Mouse (Mus musculus): ENCODE data around the gene Zfp871. TPM values are rescaled to one million over a fixed set of nuclear protein-coding genes. Genes with fewer than 3 reads are reported as not detected.

Zfp871 gene
- 60.8 and 65.5 TPM in 2 replicates for polyA plus RNA-seq (2014; fragmentation: Nextera tagmentation; extraction: Ambion mirVana)

DNA sequence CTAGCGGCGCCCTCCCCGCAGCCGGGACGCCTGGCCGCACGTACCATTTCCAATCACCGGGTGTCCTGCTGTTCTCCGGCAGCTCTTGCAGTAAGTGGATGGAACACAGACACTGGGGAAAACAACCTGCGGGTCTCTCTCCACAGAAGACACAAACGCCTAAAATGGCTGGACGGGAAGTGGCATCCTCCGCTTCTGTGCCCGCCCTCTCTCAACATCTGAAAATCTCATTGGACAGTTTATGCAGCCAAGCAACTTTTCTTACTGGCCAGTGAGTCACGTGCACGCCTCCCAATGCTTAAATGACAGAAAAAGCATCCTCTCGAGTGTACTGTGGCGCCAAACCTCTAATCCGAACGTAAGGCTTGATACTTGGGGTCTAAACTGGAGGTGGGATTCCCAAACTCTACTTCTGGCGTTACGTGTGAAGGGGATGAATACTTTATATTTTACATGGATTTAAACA lies at the start of gene Zfp871:
TSS of gene Zfp871 (minus strand) at position 194 of the 466 bp plus-strand sequence.
- Histone ChIP-seq H3K27ac (peak within 1 kb of the TSS; percentile 95), H3K36me3 (replicated peaks; ENCODE audit: control insufficient read depth, insufficient read depth) (peaks cover 29% of the 10 kb centered on the region), H3K4me2 (replicated peaks) (peak within 1 kb of the TSS; percentile 79), H3K4me1 (replicated peaks; ENCODE audit: control insufficient read depth, insufficient read depth, low read length) (peaks cover 23% of the 10 kb centered on the region), H3K9ac (peak within 1 kb of the TSS; percentile 86), H3K4me3 (replicated peaks; ENCODE audit: low read length) (peak within 1 kb of the TSS; percentile 73), H3K27me3 (ENCODE audit: control insufficient read depth, insufficient read depth, low read length) (no peaks in the 10 kb centered on the region), H3K9me3 (ENCODE audit: control insufficient read depth, low read length) (no peaks in the 10 kb centered on the region)
- under 1% methylated on average over 22 of the region's 22 CpGs for WGBS
- DNase-seq (ENCODE audit: low spot score) (peak; percentile 93), ATAC-seq (ENCODE audit: low FRiP score) (peak; percentile 98)

DNA sequence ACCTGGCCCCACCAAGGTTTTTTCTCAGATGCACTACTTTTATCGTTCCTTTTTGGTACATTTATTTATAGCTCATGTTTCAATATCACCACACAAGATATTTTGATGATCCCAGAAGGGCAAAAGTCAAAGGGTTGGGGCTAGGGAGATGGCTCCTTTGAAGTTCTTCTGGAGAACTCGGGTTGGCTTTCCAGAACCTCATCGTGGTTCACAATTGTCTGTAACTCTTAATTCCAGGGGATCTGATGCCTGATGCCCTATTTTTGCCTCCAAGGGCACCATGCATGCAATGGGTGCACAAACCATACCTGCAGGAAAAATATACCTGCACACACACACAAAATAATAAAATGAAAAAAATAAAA lies 42.3 kb upstream of the Zfp871 start:
- no peak overlapping the region for H3K27ac ChIP-seq
- H3K27me3 ChIP-seq (ENCODE audit: control insufficient read depth, insufficient read depth, low read length): no peaks in the 10 kb centered on the region
- peaks cover 13% of the 10 kb centered on the region for H3K36me3 ChIP-seq (replicated peaks; ENCODE audit: control insufficient read depth, insufficient read depth)
- no peaks in the 10 kb centered on the region for H3K9me3 ChIP-seq (ENCODE audit: control insufficient read depth, low read length)
- 33% methylated on average over 3 of the region's 3 CpGs for WGBS
- peaks cover 8% of the 10 kb centered on the region; the same call in 1 of the 2 replicates for H3K4me1 ChIP-seq (replicated peaks; ENCODE audit: control insufficient read depth, insufficient read depth, low read length)
- ATAC-seq (ENCODE audit: low FRiP score) (no peak), DNase-seq (ENCODE audit: low spot score) (no peak)
- H3K4me2 ChIP-seq (replicated peaks): peak overlapping the region; percentile 95
- no peak overlapping the region for H3K9ac ChIP-seq
- peak overlapping the region; percentile 73 for H3K4me3 ChIP-seq (replicated peaks; ENCODE audit: low read length)

- Histone ChIP-seq H3K9ac (peak within 1 kb of the TSS; percentile 90), H3K27ac (peak within 1 kb of the TSS; percentile 78), H3K4me1 (replicated peaks; ENCODE audit: control insufficient read depth, insufficient read depth, low read length) (peaks cover 8% of the 10 kb centered on the region; the same call in 1 of the 2 replicates), H3K36me3 (replicated peaks; ENCODE audit: control insufficient read depth, insufficient read depth) (peaks cover 19% of the 10 kb centered on the region), H3K4me2 (replicated peaks) (peak within 1 kb of the TSS; percentile 95), H3K9me3 (ENCODE audit: control insufficient read depth, low read length) (no peaks in the 10 kb centered on the region), H3K4me3 (replicated peaks; ENCODE audit: low read length) (peak within 1 kb of the TSS; percentile 73), H3K27me3 (ENCODE audit: control insufficient read depth, insufficient read depth, low read length) (no peaks in the 10 kb centered on the region)
- ATAC-seq (ENCODE audit: low FRiP score): peak; percentile 99
- 2% methylated on average over 35 of the region's 35 CpGs for WGBS
- peak; percentile 90 for DNase-seq (ENCODE audit: low spot score)
These were observed 41.7 kb upstream of the Zfp871 start, which contains the start of gene Zfp799 for GRCm38 (mm10) chr17:32829540-32830417. Zfp799 (minus strand) TSS chr17:32830261.

DNA sequence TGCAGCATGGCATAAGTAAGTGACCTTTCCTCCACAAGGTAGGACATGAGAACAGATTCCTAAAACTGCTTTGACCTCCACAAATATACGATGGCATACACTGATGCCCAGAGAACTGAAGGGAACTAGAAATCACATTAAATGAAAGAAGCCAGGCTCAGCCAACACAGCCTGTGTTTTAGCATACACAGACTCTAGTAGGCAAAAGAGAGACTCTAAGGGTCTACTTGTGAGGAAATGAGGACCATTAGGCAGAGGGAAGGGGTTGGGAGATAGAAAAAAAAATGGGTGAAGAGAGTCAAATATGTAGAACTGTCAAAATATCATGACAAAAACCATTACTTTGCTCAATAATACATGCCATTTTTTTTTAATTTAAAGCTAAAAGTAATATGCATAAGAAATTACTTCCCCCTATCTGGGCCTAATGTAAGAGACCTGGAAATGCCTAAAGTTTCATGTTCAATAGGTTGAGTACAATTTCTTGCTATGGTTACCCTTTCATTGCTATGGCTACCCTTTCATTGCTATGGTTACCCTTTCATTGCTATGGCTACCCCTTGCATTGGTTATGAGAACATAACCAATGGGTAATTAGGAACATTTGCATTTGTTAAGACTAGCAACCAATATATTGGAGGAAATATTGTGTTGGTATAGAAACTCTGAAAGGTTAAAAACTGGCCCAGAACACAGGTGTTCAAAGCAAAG lies 28.1 kb upstream of the Zfp871 start:
- H3K4me3 ChIP-seq (replicated peaks; ENCODE audit: low read length): no peak overlapping the region
- WGBS: 83% methylated on average over 1 of the region's 1 CpGs
- H3K36me3 ChIP-seq (replicated peaks; ENCODE audit: control insufficient read depth, insufficient read depth): peaks cover 54% of the 10 kb centered on the region
- H3K27ac ChIP-seq: peak overlapping the region; percentile 38; the same call in 1 of the 2 replicates
- ATAC-seq (ENCODE audit: low FRiP score) (no peak; the same call in 1 of the 2 replicates), DNase-seq (ENCODE audit: low spot score) (peak; percentile 52)
- H3K9me3 ChIP-seq (ENCODE audit: control insufficient read depth, low read length): no peaks in the 10 kb centered on the region
- no peak overlapping the region for H3K4me2 ChIP-seq (replicated peaks)
- no peak overlapping the region for H3K9ac ChIP-seq
- no peaks in the 10 kb centered on the region for H3K27me3 ChIP-seq (ENCODE audit: control insufficient read depth, insufficient read depth, low read length)
- H3K4me1 ChIP-seq (replicated peaks; ENCODE audit: control insufficient read depth, insufficient read depth, low read length): 0 out of 2 replicates have a peak, but pooled peaks cover 2% of the 10 kb centered on the region

DNA sequence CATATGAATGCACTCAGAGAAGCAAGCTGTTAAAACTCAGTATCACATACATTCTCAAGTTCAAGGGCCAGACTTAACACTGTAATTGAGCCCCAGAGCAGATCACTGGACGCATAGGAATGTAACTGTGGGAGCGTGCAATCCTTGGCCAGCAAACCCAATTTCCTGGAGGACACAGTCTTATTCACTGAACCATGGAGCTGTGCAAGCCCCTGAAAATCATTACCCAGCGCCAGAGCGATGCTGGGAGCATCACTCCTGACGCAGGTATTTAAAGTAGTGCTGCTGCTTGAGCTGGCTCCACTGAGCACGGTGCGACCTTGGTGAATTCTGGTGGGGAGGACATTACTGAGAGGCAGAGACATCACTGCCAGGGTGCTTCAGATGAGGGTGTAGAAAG lies 26.0 kb upstream of the Zfp871 start:
- no peak overlapping the region for H3K9ac ChIP-seq

DNA sequence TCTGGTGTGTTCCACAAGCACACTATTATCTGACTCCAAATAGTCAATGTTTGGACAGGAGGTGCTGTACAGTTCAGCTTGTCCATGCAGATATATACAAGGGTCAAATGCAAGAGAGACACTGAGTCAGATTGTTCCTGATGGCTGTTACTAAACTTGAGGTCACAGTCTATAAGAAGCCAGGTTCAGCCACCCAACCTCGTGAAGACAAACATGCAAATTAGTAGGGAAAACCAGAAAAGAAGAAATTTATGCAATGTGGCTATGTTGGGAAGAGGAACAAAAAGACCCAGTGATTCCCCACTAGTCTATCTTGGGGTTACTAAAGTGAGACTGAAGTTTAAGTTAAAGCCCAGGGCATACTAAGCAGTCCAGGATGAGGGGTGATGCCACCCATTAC lies 22.6 kb upstream of the Zfp871 start:
- 15% methylated on average over 1 of the region's 1 CpGs for WGBS
- Histone ChIP-seq H3K27me3 (ENCODE audit: control insufficient read depth, insufficient read depth, low read length) (no peaks in the 10 kb centered on the region), H3K4me3 (replicated peaks; ENCODE audit: low read length) (no peak overlapping the region), H3K4me1 (replicated peaks; ENCODE audit: control insufficient read depth, insufficient read depth, low read length) (peaks cover 28% of the 10 kb centered on the region), H3K9ac (no peak overlapping the region), H3K9me3 (ENCODE audit: control insufficient read depth, low read length) (no peaks in the 10 kb centered on the region), H3K36me3 (replicated peaks; ENCODE audit: control insufficient read depth, insufficient read depth) (peaks cover 10% of the 10 kb centered on the region; the same call in 1 of the 2 replicates), H3K4me2 (replicated peaks) (peak overlapping the region; percentile 78), H3K27ac (peak overlapping the region; percentile 62)
- DNase-seq (ENCODE audit: low spot score): no peak
- no peak for ATAC-seq (ENCODE audit: low FRiP score)

More for the DNA sequence above, 26.0 kb upstream of the Zfp871 start:
- H3K27ac ChIP-seq: no peak overlapping the region
- no peaks in the 10 kb centered on the region for H3K9me3 ChIP-seq (ENCODE audit: control insufficient read depth, low read length)
- ATAC-seq (ENCODE audit: low FRiP score) (no peak), DNase-seq (ENCODE audit: low spot score) (no peak)
- 78% methylated on average over 7 of the region's 7 CpGs for WGBS
- H3K27me3 ChIP-seq (ENCODE audit: control insufficient read depth, insufficient read depth, low read length): no peaks in the 10 kb centered on the region
- no peak overlapping the region for H3K4me3 ChIP-seq (replicated peaks; ENCODE audit: low read length)
- 0 out of 2 replicates have a peak, but pooled peaks cover 7% of the 10 kb centered on the region for H3K4me1 ChIP-seq (replicated peaks; ENCODE audit: control insufficient read depth, insufficient read depth, low read length)
- no peak overlapping the region for H3K4me2 ChIP-seq (replicated peaks)
- H3K36me3 ChIP-seq (replicated peaks; ENCODE audit: control insufficient read depth, insufficient read depth): peaks cover 35% of the 10 kb centered on the region

- peak; percentile 92 for ATAC-seq (ENCODE audit: low FRiP score)
- Histone ChIP-seq H3K36me3 (replicated peaks; ENCODE audit: control insufficient read depth, insufficient read depth) (0 out of 2 replicates have a peak, but pooled peaks cover 5% of the 10 kb centered on the region), H3K9ac (peak within 1 kb of the TSS; percentile 94), H3K4me2 (replicated peaks) (peak within 1 kb of the TSS; percentile 78), H3K4me1 (replicated peaks; ENCODE audit: control insufficient read depth, insufficient read depth, low read length) (peaks cover 30% of the 10 kb centered on the region), H3K27ac (peak within 1 kb of the TSS; percentile 94), H3K4me3 (replicated peaks; ENCODE audit: low read length) (peak within 1 kb of the TSS; percentile 64), H3K27me3 (ENCODE audit: control insufficient read depth, insufficient read depth, low read length) (no peaks in the 10 kb centered on the region), H3K9me3 (ENCODE audit: control insufficient read depth, low read length) (no peaks in the 10 kb centered on the region)
- DNase-seq (ENCODE audit: low spot score): peak; percentile 85
- WGBS: under 1% methylated on average over 17 of the region's 17 CpGs
These were observed 21.7 kb upstream of the Zfp871 start, which contains the start of gene Zfp811 for GRCm38 (mm10) chr17:32809544-32810374. Zfp811 (minus strand) TSS chr17:32809931.

GRCm38 (mm10) chr17:32808921-32809320 lies 20.8 kb upstream of the Zfp871 start:
- H3K27ac ChIP-seq: peak overlapping the region; percentile 94
- no peaks in the 10 kb centered on the region for H3K9me3 ChIP-seq (ENCODE audit: control insufficient read depth, low read length)
- no peaks in the 10 kb centered on the region for H3K27me3 ChIP-seq (ENCODE audit: control insufficient read depth, insufficient read depth, low read length)
- DNase-seq (ENCODE audit: low spot score): peak; percentile 66
- no peaks in the 10 kb centered on the region for H3K36me3 ChIP-seq (replicated peaks; ENCODE audit: control insufficient read depth, insufficient read depth)
- WGBS: 5% methylated on average over 8 of the region's 8 CpGs
- peaks cover 30% of the 10 kb centered on the region for H3K4me1 ChIP-seq (replicated peaks; ENCODE audit: control insufficient read depth, insufficient read depth, low read length)
- peak overlapping the region; percentile 64 for H3K4me3 ChIP-seq (replicated peaks; ENCODE audit: low read length)
- no peak; the same call in 1 of the 2 replicates for ATAC-seq (ENCODE audit: low FRiP score)
- H3K9ac ChIP-seq: peak overlapping the region; percentile 94
- H3K4me2 ChIP-seq (replicated peaks): peak overlapping the region; percentile 78

Measured in hindbrain, embryonic 14.5 days (tissue).